ENCODE assay signal across 8 mouse cellular contexts in the genomic region with DNA sequence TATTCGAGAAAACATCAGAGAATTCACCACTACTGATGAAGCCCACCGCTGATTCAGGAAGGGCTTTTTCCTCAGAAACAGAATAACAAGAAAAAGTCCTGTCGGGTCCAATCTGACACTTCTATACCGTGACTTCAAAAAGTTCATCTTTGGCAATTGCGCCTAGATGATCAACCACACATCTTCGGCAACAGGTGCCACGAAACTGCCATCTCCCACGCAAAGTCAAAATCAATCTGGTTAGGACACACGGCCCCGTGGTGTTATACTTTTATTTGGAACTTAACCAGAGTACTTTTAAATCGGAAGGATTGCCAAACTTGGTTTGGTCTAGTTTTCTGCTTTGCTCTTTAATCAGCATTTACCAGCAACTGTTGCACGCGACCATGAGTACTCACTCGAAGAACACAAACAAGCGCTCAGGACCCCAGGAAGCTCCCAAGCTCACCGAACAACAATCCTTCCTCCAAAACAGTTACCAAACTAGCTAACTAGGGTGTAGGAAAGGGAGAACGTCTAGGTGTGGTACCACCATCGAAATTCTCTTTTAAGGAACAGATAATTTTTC. TPM values are rescaled to one million over a fixed set of nuclear protein-coding genes. Genes with fewer than 3 reads are reported as not detected.
DNase-seq lines count a peak whose midpoint lies in the region; ATAC-seq and TF ChIP-seq lines count a peak whose summit lies in the region.

No protein-coding gene starts in this region.

- intact Hi-C loops in left cerebral cortex, postnatal 4 days (cut with DNase I), result no loop called here

- no peaks in the 10 kb centered on the region for H3K27me3 ChIP-seq in C2C12 (ENCODE audit: control insufficient read depth, insufficient read depth, insufficient read length)
- H3K27me3 ChIP-seq in forebrain, embryonic 14.5 days (replicated peaks; ENCODE audit: control insufficient read depth, insufficient read depth, low read length), result no peaks in the 10 kb centered on the region
- no peaks in the 10 kb centered on the region for H3K27me3 ChIP-seq in liver, embryonic 12.5 days (replicated peaks)
- H3K27me3 ChIP-seq in stomach, postnatal 0 days (ENCODE audit: control insufficient read depth, insufficient read depth, low read length), result no peaks in the 10 kb centered on the region

- peaks cover 54% of the 10 kb centered on the region for H3K79me3 ChIP-seq in C2C12 (ENCODE audit: low read depth)

- DNase-seq in adrenal gland, adult 2 months, result peak; percentile 24
- DNase-seq in adrenal gland, postnatal 36 days, result no peak
- DNase-seq in forebrain, embryonic 14.5 days (ENCODE audit: low spot score), result peak; percentile 51
- DNase-seq in stomach, postnatal 0 days (ENCODE audit: low spot score), result no peak
- DNase-seq in frontal cortex, adult 2 months (ENCODE audit: extremely low spot score in 1 of 2, low spot score in 1 of 2), result no peak
- no peak for DNase-seq in left cerebral cortex, postnatal 4 days

- H3K4me1 ChIP-seq in forebrain, embryonic 14.5 days (ENCODE audit: control insufficient read depth, insufficient read depth, low read length), result peaks cover 13% of the 10 kb centered on the region
- H3K4me1 ChIP-seq in liver, embryonic 12.5 days, result peaks cover 35% of the 10 kb centered on the region
- no peaks in the 10 kb centered on the region for H3K4me1 ChIP-seq in stomach, postnatal 0 days (replicated peaks; ENCODE audit: control insufficient read depth, insufficient read depth)

- ATAC-seq in forebrain, embryonic 14.5 days, result no peak
- ATAC-seq in liver, embryonic 12.5 days, result no peak
- no peak for ATAC-seq in stomach, postnatal 0 days (ENCODE audit: low FRiP score, low TSS enrichment)

- no peak for TF ChIP-seq EP300 in stomach, postnatal 0 days (optimal IDR thresholded peaks at IDR 0.05)

- H3K4me3 ChIP-seq in C2C12 (ENCODE audit: insufficient read depth, poor library complexity, severe bottlenecking), result peak overlapping the region; percentile 89
- peak overlapping the region; percentile 86 for H3K4me3 ChIP-seq in forebrain, embryonic 14.5 days (ENCODE audit: low read depth, low read length)
- H3K4me3 ChIP-seq in liver, embryonic 12.5 days, result peak overlapping the region; percentile 97
- H3K4me3 ChIP-seq in stomach, postnatal 0 days (ENCODE audit: low read depth, low read length), result peak overlapping the region; percentile 76

- peaks cover 64% of the 10 kb centered on the region for H3K79me2 ChIP-seq in C2C12 (ENCODE audit: control insufficient read depth, insufficient read depth)

- peak overlapping the region; percentile 86 for H3K4me2 ChIP-seq in forebrain, embryonic 14.5 days (ENCODE audit: low read length)
- H3K4me2 ChIP-seq in liver, embryonic 12.5 days, result peak overlapping the region; percentile 98
- H3K4me2 ChIP-seq in stomach, postnatal 0 days (replicated peaks; ENCODE audit: low read depth), result peak overlapping the region; percentile 60

- peak overlapping the region; percentile 61 for H3ac ChIP-seq in C2C12 (ENCODE audit: control insufficient read depth, insufficient read length, low read depth)

- TF ChIP-seq CTCF in C2C12 (IDR thresholded peaks at IDR 0.05; ENCODE audit: control insufficient read depth, insufficient read depth, insufficient read length), result no peak
- TF ChIP-seq CTCF in stomach, postnatal 0 days (IDR thresholded peaks at IDR 0.05; ENCODE audit: low read depth), result no peak

- no peaks in the 10 kb centered on the region for H3K36me3 ChIP-seq in C2C12 (ENCODE audit: control insufficient read depth, insufficient read depth)
- no peaks in the 10 kb centered on the region for H3K36me3 ChIP-seq in forebrain, embryonic 14.5 days (ENCODE audit: control insufficient read depth, insufficient read depth, low read length)
- H3K36me3 ChIP-seq in liver, embryonic 12.5 days, result 0 out of 2 replicates have a peak, but pooled peaks cover 6% of the 10 kb centered on the region
- no peaks in the 10 kb centered on the region for H3K36me3 ChIP-seq in stomach, postnatal 0 days (ENCODE audit: control insufficient read depth, insufficient read depth, low read length)

- H3K9ac ChIP-seq in forebrain, embryonic 14.5 days (ENCODE audit: low read length), result peak overlapping the region; percentile 95
- H3K9ac ChIP-seq in liver, embryonic 12.5 days, result peak overlapping the region; percentile 99
- H3K9ac ChIP-seq in stomach, postnatal 0 days (ENCODE audit: low read length), result peak overlapping the region; percentile 99

- H3K9me3 ChIP-seq in forebrain, embryonic 14.5 days (replicated peaks; ENCODE audit: control insufficient read depth, low read length), result no peaks in the 10 kb centered on the region
- no peaks in the 10 kb centered on the region for H3K9me3 ChIP-seq in liver, embryonic 12.5 days (replicated peaks)
- H3K9me3 ChIP-seq in stomach, postnatal 0 days (ENCODE audit: control insufficient read depth, low read length), result no peaks in the 10 kb centered on the region

- WGBS in forebrain, embryonic 14.5 days, result under 1% methylated on average over 18 of the region's 18 CpGs
- WGBS in liver, embryonic 12.5 days (ENCODE audit: insufficient replicate concordance), result 3% methylated on average over 18 of the region's 18 CpGs
- 1% methylated on average over 18 of the region's 18 CpGs for WGBS in stomach, postnatal 0 days

- no peak overlapping the region for H3K27ac ChIP-seq in forebrain, embryonic 14.5 days (ENCODE audit: low read depth, low read length)
- peak overlapping the region; percentile 92 for H3K27ac ChIP-seq in liver, embryonic 12.5 days
- H3K27ac ChIP-seq in stomach, postnatal 0 days (replicated peaks), result no peak overlapping the region

TF ChIP-seq in C2C12, 6 proteins besides CTCF, POLR2A, EP300 and RAD21:
- TF ChIP-seq CEBPB (IDR thresholded peaks at IDR 0.05; ENCODE audit: low read depth), result no peak
- no peak for TF ChIP-seq FOSL1 (IDR thresholded peaks at IDR 0.05; ENCODE audit: insufficient read depth, low read length, poor library complexity, severe bottlenecking)
- no peak for TF ChIP-seq MYOG (IDR thresholded peaks at IDR 0.05; ENCODE audit: control insufficient read depth, extremely low read depth, insufficient read length)
- no peak for TF ChIP-seq MAX (IDR thresholded peaks at IDR 0.05)
- TF ChIP-seq USF1 (IDR thresholded peaks at IDR 0.05; ENCODE audit: low read depth), result no peak
- no peak for TF ChIP-seq MYOD1 (IDR thresholded peaks at IDR 0.05; ENCODE audit: control insufficient read depth, insufficient read length, low read depth)

RNA-seq across cellular contexts. Expression of gene Bptf, which starts 1.6 kb away (rescaled TPM):
- 10 to 100 TPM; 33.6 to 43.6 TPM for total RNA-seq in adrenal gland, adult 2 months (2021)
- polyA plus RNA-seq in adrenal gland, adult 2 months (2012; rRNA removed), result 22.1 and 22.4 TPM in 2 replicates
- 10 to 100 TPM; 40.7 to 44.7 TPM for total RNA-seq in adrenal gland, postnatal 36 days (2021)
- polyA plus RNA-seq in C2C12 (2012; fragmentation: generic; extraction: Trizol), result 14.8 TPM
- 32.9 and 35.4 TPM in 2 replicates for polyA plus RNA-seq in forebrain, embryonic 14.5 days (2014; fragmentation: Nextera tagmentation; extraction: Ambion mirVana)
- polyA plus RNA-seq in liver, embryonic 12.5 days (2016; fragmentation: Nextera tagmentation; extraction: Ambion mirVana), result 12.6 and 12.7 TPM in 2 replicates
- 11.8 and 13.8 TPM in 2 replicates for polyA plus RNA-seq in stomach, postnatal 0 days (2015; fragmentation: Nextera tagmentation; extraction: Ambion mirVana)
- 46.0 and 49.4 TPM in 2 replicates for polyA plus RNA-seq in frontal cortex, adult 2 months (2012; rRNA removed)
- 10 to 100 TPM; 88.8 to 90.4 TPM for total RNA-seq in left cerebral cortex, postnatal 4 days (2021)

RNA-seq across cellular contexts. Expression of gene Nol11, which starts 58.9 kb away (rescaled TPM):
- 10 to 100 TPM; 24.5 to 25.3 TPM for total RNA-seq in adrenal gland, adult 2 months (2021)
- 2.1 and 2.6 TPM in 2 replicates for polyA plus RNA-seq in adrenal gland, adult 2 months (2012; rRNA removed)
- total RNA-seq in adrenal gland, postnatal 36 days (2021), result 10 to 100 TPM; 23.9 to 24.2 TPM
- polyA plus RNA-seq in C2C12 (2012; fragmentation: generic; extraction: Trizol), result 24.4 TPM
- polyA plus RNA-seq in forebrain, embryonic 14.5 days (2014; fragmentation: Nextera tagmentation; extraction: Ambion mirVana), result 50.5 and 54.0 TPM in 2 replicates
- 43.2 and 46.2 TPM in 2 replicates for polyA plus RNA-seq in liver, embryonic 12.5 days (2016; fragmentation: Nextera tagmentation; extraction: Ambion mirVana)
- polyA plus RNA-seq in stomach, postnatal 0 days (2015; fragmentation: Nextera tagmentation; extraction: Ambion mirVana), result 17.5 and 18.7 TPM in 2 replicates
- polyA plus RNA-seq in frontal cortex, adult 2 months (2012; rRNA removed), result 18.4 and 20.6 TPM in 2 replicates
- 10 to 100 TPM; 33.0 to 35.2 TPM for total RNA-seq in left cerebral cortex, postnatal 4 days (2021)

Comparison
In these comparisons a context has a peak if more than half of its experiments do, and no peak if none do; other contexts are left out.
1. DNase-seq: peak in adrenal gland, adult 2 months (single experiment) and forebrain, embryonic 14.5 days (single experiment); none in adrenal gland, postnatal 36 days (0 of 2), stomach, postnatal 0 days (single experiment), frontal cortex, adult 2 months (0 of 2) and left cerebral cortex, postnatal 4 days (single experiment).
2. Peak in every context shown above with its lines, with median percentiles within 50 percentile points of each other: H3K4me3 ChIP-seq, H3K4me2 ChIP-seq and H3K9ac ChIP-seq.